Mouse (Mus musculus) CH12.LX (cell line): ENCODE measurements around the gene Serpinf1. TPM values are rescaled to one million over a fixed set of nuclear protein-coding genes. Genes with fewer than 3 reads are reported as not detected.

ENCODE experiments used
- DNase-seq: peaks from one replicate; pipeline ENCODE4 v3.0.0-alpha.2; 2013; ENCODE audit errors: extremely low read depth
- H3K27ac ChIP-seq: 2 replicates; pipeline ENCODE4 v1.5.1; 2012; ENCODE audit warnings: low read depth, mild to moderate bottlenecking, control low read depth, moderate library complexity; ENCODE audit not compliant: insufficient read depth
- H3K27me3 ChIP-seq: replicated peaks from 2 replicates; pipeline ENCODE3; 2012; ENCODE audit warnings: inconsistent platforms
- H3K36me3 ChIP-seq, 2 experiments: replicated peaks in 1 of 2; 2 replicates each; pipeline versions ENCODE3 to v1.6.1; 2012; ENCODE audit warnings: inconsistent platforms in 1 of 2, low read length in 1 of 2, mild to moderate bottlenecking in 1 of 2, mixed read lengths in 1 of 2, moderate library complexity in 1 of 2; ENCODE audit not compliant: control insufficient read depth in 1 of 2, insufficient read depth in 1 of 2
- H3K4me1 ChIP-seq, 2 experiments: 2 replicates each; pipeline ENCODE4 v1.6.1; 2012; ENCODE audit warnings: inconsistent platforms in 1 of 2, moderate library complexity in 1 of 2; ENCODE audit not compliant: insufficient read depth in 2 of 2, control insufficient read depth in 1 of 2
- H3K4me2 ChIP-seq: 2 replicates; pipeline ENCODE4 v1.6.1; 2012; ENCODE audit warnings: low read depth, mild to moderate bottlenecking, control low read depth; ENCODE audit not compliant: poor library complexity, insufficient read depth, severe bottlenecking
- H3K4me3 ChIP-seq, 3 experiments: fragments of 150-350 bp in 1 of 3; sonication (generic) in 1 of 3; replicated peaks in 1 of 3; 2 replicates each; pipeline versions ENCODE3 to v1.5.1; 2011 to 2012; ENCODE audit warnings: low read depth in 2 of 3, low read length in 2 of 3, mild to moderate bottlenecking in 2 of 3, moderate library complexity in 2 of 3, control low read depth in 1 of 3, improper control_type of control experiment in 1 of 3, inconsistent platforms in 1 of 3, mixed read lengths in 1 of 3; ENCODE audit not compliant: poor library complexity in 1 of 3
- H3K79me2 ChIP-seq: replicated peaks from 2 replicates; pipeline ENCODE4 v1.6.1; 2012; ENCODE audit warnings: mild to moderate bottlenecking, moderate library complexity; ENCODE audit not compliant: control insufficient read depth, poor library complexity, insufficient read depth, severe bottlenecking; ENCODE audit errors: extremely low read depth
- H3K9ac ChIP-seq: 2 replicates; pipeline ENCODE4 v1.6.1; 2012; ENCODE audit warnings: low read depth, mild to moderate bottlenecking, control low read depth, moderate library complexity; ENCODE audit not compliant: insufficient read depth
- H3K9me3 ChIP-seq: replicated peaks from 2 replicates; pipeline ENCODE3; 2012; ENCODE audit warnings: low read length, inconsistent platforms, mixed read lengths
- BHLHE40 ChIP-seq: IDR thresholded peaks from 2 replicates; pipeline ENCODE4 v1.6.1; 2011; ENCODE audit warnings: mild to moderate bottlenecking, low read depth, low read length, improper control_type of control experiment
- CHD1 ChIP-seq: IDR thresholded peaks from 2 replicates; pipeline ENCODE4 v1.6.1; 2012; ENCODE audit warnings: low read depth, low read length, improper control_type of control experiment, inconsistent platforms
- CHD2 ChIP-seq: IDR thresholded peaks from 2 replicates; pipeline ENCODE4 v1.6.1; 2011; ENCODE audit warnings: low read length, improper control_type of control experiment
- CTCF ChIP-seq, 2 experiments: IDR thresholded peaks in 1 of 2; conservative IDR thresholded peaks in 1 of 2; 2 replicates each; pipeline ENCODE4 v1.5.1; 2011 to 2012; ENCODE audit warnings: low read depth in 2 of 2, low read length in 2 of 2, improper control_type of control experiment in 1 of 2, inconsistent platforms in 1 of 2, mild to moderate bottlenecking in 1 of 2, moderate library complexity in 1 of 2
- E2F4 ChIP-seq: IDR thresholded peaks from 2 replicates; pipeline ENCODE4 v1.6.1; 2011; ENCODE audit warnings: low read depth, low read length, improper control_type of control experiment; ENCODE audit not compliant: insufficient replicate concordance
- ELF1 ChIP-seq: IDR thresholded peaks from 2 replicates; pipeline ENCODE4 v1.6.1; 2014; ENCODE audit warnings: low read depth, mild to moderate bottlenecking, inconsistent platforms, low read length, improper control_type of control experiment
- EP300 ChIP-seq: IDR thresholded peaks from 2 replicates; pipeline ENCODE4 v1.6.1; 2011; ENCODE audit warnings: low read length, improper control_type of control experiment
- ETS1 ChIP-seq: conservative IDR thresholded peaks from 2 replicates; pipeline ENCODE4 v1.6.1; 2012; ENCODE audit warnings: low read depth, mild to moderate bottlenecking, inconsistent platforms, low read length, improper control_type of control experiment, moderate library complexity
- GABPA ChIP-seq: IDR thresholded peaks from 2 replicates; pipeline ENCODE4 v1.6.1; 2012; ENCODE audit warnings: low read depth, low read length, improper control_type of control experiment, inconsistent platforms; ENCODE audit not compliant: insufficient replicate concordance
- HCFC1 ChIP-seq: IDR thresholded peaks from 2 replicates; pipeline ENCODE4 v1.6.1; 2012; ENCODE audit warnings: low read depth, mild to moderate bottlenecking, inconsistent platforms, low read length, improper control_type of control experiment
- IRF4 ChIP-seq: IDR thresholded peaks from 2 replicates; pipeline ENCODE4 v1.6.1; 2014; ENCODE audit warnings: low read depth, mild to moderate bottlenecking, inconsistent platforms, low read length, improper control_type of control experiment
- JUN ChIP-seq: IDR thresholded peaks from 2 replicates; pipeline ENCODE4 v1.6.1; 2011; ENCODE audit warnings: low read depth, mild to moderate bottlenecking, low read length, improper control_type of control experiment, moderate library complexity; ENCODE audit not compliant: insufficient read depth
- JUND ChIP-seq: conservative IDR thresholded peaks from 2 replicates; pipeline ENCODE4 v1.6.1; 2011; ENCODE audit warnings: low read depth, low read length, improper control_type of control experiment
- KAT2A ChIP-seq: IDR thresholded peaks from 2 replicates; pipeline ENCODE4 v1.6.1; 2012; ENCODE audit warnings: low read length, improper control_type of control experiment, inconsistent platforms; ENCODE audit not compliant: insufficient replicate concordance
- MAFK ChIP-seq: IDR thresholded peaks from 2 replicates; pipeline ENCODE4 v1.6.1; 2011; ENCODE audit warnings: low read length, improper control_type of control experiment; ENCODE audit not compliant: insufficient replicate concordance
- MAX ChIP-seq: IDR thresholded peaks from 2 replicates; pipeline ENCODE4 v1.6.1; 2011; ENCODE audit warnings: low read length, improper control_type of control experiment
- MAZ ChIP-seq: IDR thresholded peaks from 2 replicates; pipeline ENCODE4 v1.6.1; 2012; ENCODE audit warnings: low read depth, mild to moderate bottlenecking, inconsistent platforms, low read length, improper control_type of control experiment, moderate library complexity
- MEF2A ChIP-seq: IDR thresholded peaks from 2 replicates; pipeline ENCODE4 v1.6.1; 2014; ENCODE audit warnings: low read depth, mild to moderate bottlenecking, inconsistent platforms, low read length, improper control_type of control experiment, borderline replicate concordance
- MXI1 ChIP-seq: IDR thresholded peaks from 2 replicates; pipeline ENCODE4 v1.6.1; 2011; ENCODE audit warnings: mild to moderate bottlenecking, low read depth, low read length, improper control_type of control experiment
- MYC ChIP-seq: IDR thresholded peaks from 2 replicates; pipeline ENCODE4 v1.6.1; 2011; ENCODE audit warnings: low read depth, mild to moderate bottlenecking, improper control_type of control experiment, low read length
- NELFE ChIP-seq: IDR thresholded peaks from 2 replicates; pipeline ENCODE4 v1.6.1; 2011; ENCODE audit warnings: low read depth, low read length, improper control_type of control experiment
- NRF1 ChIP-seq: IDR thresholded peaks from 2 replicates; pipeline ENCODE4 v1.6.1; 2014; ENCODE audit warnings: low read depth, mild to moderate bottlenecking, inconsistent platforms, low read length, improper control_type of control experiment, moderate library complexity
- PAX5 ChIP-seq: IDR thresholded peaks from 2 replicates; pipeline ENCODE4 v1.6.1; 2012; ENCODE audit warnings: low read length, inconsistent platforms, mixed read lengths
- POLR2A ChIP-seq: IDR thresholded peaks from 2 replicates; pipeline ENCODE4 v1.6.1; 2011; ENCODE audit warnings: low read depth, mild to moderate bottlenecking, improper control_type of control experiment, low read length
- POLR2AphosphoS2 ChIP-seq: IDR thresholded peaks from 2 replicates; pipeline ENCODE4 v1.6.1; 2011; ENCODE audit warnings: low read depth, low read length, improper control_type of control experiment
- RAD21 ChIP-seq: IDR thresholded peaks from 2 replicates; pipeline ENCODE4 v1.6.1; 2011; ENCODE audit warnings: low read depth, mild to moderate bottlenecking, low read length, improper control_type of control experiment, moderate library complexity
- RCOR1 ChIP-seq: conservative IDR thresholded peaks from 2 replicates; pipeline ENCODE4 v1.6.1; 2012; ENCODE audit warnings: low read depth, mild to moderate bottlenecking, inconsistent platforms, low read length, improper control_type of control experiment
- SIN3A ChIP-seq: IDR thresholded peaks from 2 replicates; pipeline ENCODE4 v1.6.1; 2012; ENCODE audit warnings: low read length, improper control_type of control experiment, inconsistent platforms
- SMC3 ChIP-seq: IDR thresholded peaks from 2 replicates; pipeline ENCODE4 v1.6.1; 2011; ENCODE audit warnings: low read depth, low read length, improper control_type of control experiment
- TBP ChIP-seq: conservative IDR thresholded peaks from 2 replicates; pipeline ENCODE4 v1.6.1; 2011; ENCODE audit warnings: low read depth, low read length, improper control_type of control experiment
- TCF12 ChIP-seq: IDR thresholded peaks from 2 replicates; pipeline ENCODE4 v1.6.1; 2014; ENCODE audit warnings: low read depth, mild to moderate bottlenecking, inconsistent platforms, low read length, improper control_type of control experiment
- UBTF ChIP-seq: IDR thresholded peaks from 2 replicates; pipeline ENCODE4 v1.6.1; 2012; ENCODE audit warnings: low read depth, mild to moderate bottlenecking, inconsistent platforms, low read length, improper control_type of control experiment, moderate library complexity
- USF1 ChIP-seq: IDR thresholded peaks from 2 replicates; pipeline ENCODE4 v1.6.1; 2014; ENCODE audit warnings: low read depth, mild to moderate bottlenecking, inconsistent platforms, low read length, improper control_type of control experiment
- USF2 ChIP-seq: conservative IDR thresholded peaks from 2 replicates; pipeline ENCODE4 v1.6.1; 2011; ENCODE audit warnings: low read depth, low read length, improper control_type of control experiment
- ZC3H11A ChIP-seq: IDR thresholded peaks from 2 replicates; pipeline ENCODE4 v1.6.1; 2012; ENCODE audit warnings: low read depth, mild to moderate bottlenecking, inconsistent platforms, low read length, improper control_type of control experiment
- ZKSCAN1 ChIP-seq: IDR thresholded peaks from 2 replicates; pipeline ENCODE4 v1.6.1; 2012; ENCODE audit warnings: low read depth, inconsistent platforms, low read length, improper control_type of control experiment, borderline replicate concordance
- ZMIZ1 ChIP-seq: IDR thresholded peaks from 2 replicates; pipeline ENCODE4 v1.6.1; 2012; ENCODE audit warnings: low read depth, mild to moderate bottlenecking, inconsistent platforms, low read length, improper control_type of control experiment
- ZNF384 ChIP-seq: IDR thresholded peaks from 2 replicates; pipeline ENCODE4 v1.6.1; 2012; ENCODE audit warnings: low read depth, low read length, improper control_type of control experiment, inconsistent platforms
- dilution Hi-C: fragments of 300-500 bp; cut with MboI; formaldehyde crosslinking; loops from 2 replicates; pipeline ENCODE4 v1.14.3; 2020; ENCODE audit warnings: low sequenced_read_pairs; ENCODE audit not compliant: extremely low pct_unique_long_range_greater_than_20kb, extremely low pct_ligation_motif_present
- in situ Hi-C: fragments of 300-500 bp; cut with MboI; formaldehyde crosslinking; loops from 3 replicates; pipeline ENCODE4 v1.14.3; 2019; ENCODE audit warnings: low sequenced_read_pairs, low pct_ligation_motif_present, low pct_unique_long_range_greater_than_20kb, mixed read lengths
- polyA plus RNA-seq: library from polyadenylated mRNA; unstranded; fragments of >175 nt; gene quantifications from 2 replicates; pipeline ENCODE4 v1.2.1, GENCODE M21; 2012; ENCODE audit warnings: low read depth; ENCODE audit not compliant: insufficient read length
- total RNA-seq, 2 experiments: library from RNA; depleted of rRNA; stranded (reverse); fragments of 300-350 nt in 1 of 2; fragments of >200 nt in 1 of 2; gene quantifications; 2 replicates each; pipeline ENCODE4 v1.2.3; 2012 to 2014

The Serpinf1 gene
- total and polyA plus RNA-seq, 3 experiments: 26.0 to 131 (median 56.5) TPM

GRCm38 (mm10) chr11:75429019-75429705 lies 6.7 kb upstream of the Serpinf1 start:
- H3K4me2 ChIP-seq: peak overlapping the region; percentile 25; the same call in 1 of the 2 replicates
- in situ Hi-C loops: no loop called here
- peak overlapping the region; percentile 34 for H3K9ac ChIP-seq
- peak overlapping the region; percentile 12; the same call in 1 of the 2 replicates for H3K27ac ChIP-seq
- dilution Hi-C loops: no loop called here
- no peaks in the 10 kb centered on the region for H3K27me3 ChIP-seq
- H3K79me2 ChIP-seq: no peaks in the 10 kb centered on the region
- H3K4me1 ChIP-seq: peaks cover 4 to 16% of the 10 kb centered on the region in 2 experiments; a peak in 3 of 4 replicates
- peak; percentile 65 for DNase-seq
- no peaks in the 10 kb centered on the region for H3K36me3 ChIP-seq
- peaks cover 3% of the 10 kb centered on the region for H3K9me3 ChIP-seq
- TF ChIP-seq RCOR1 (no peak), IRF4 (peak; percentile 75), ZNF384 (no peak), UBTF (no peak), POLR2A (peak; percentile 69), MAX (0 out of 2 replicates have a peak, but pooled peaks have one; percentile 30), CHD1 (no peak), GABPA (no peak), ELF1 (peak; percentile 68; the same call in 1 of the 2 replicates), ZKSCAN1 (no peak), JUN (no peak), ZMIZ1 (no peak), RAD21 (no peak), BHLHE40 (no peak), CTCF (conservative IDR thresholded peaks at IDR 0.05 in 1 of 2, IDR thresholded peaks at IDR 0.05 in 1 of 2; ENCODE audit: low read depth in 2 of 2, low read length in 2 of 2) (no peak), ETS1 (no peak), USF2 (no peak), EP300 (no peak), MEF2A (no peak), MAFK (no peak), SMC3 (no peak), JUND (no peak), NELFE (no peak), MXI1 (peak; percentile 70; the same call in 1 of the 2 replicates), SIN3A (no peak), PAX5 (no peak), TCF12 (0 out of 2 replicates have a peak, but pooled peaks have one; percentile 53), ZC3H11A (no peak), POLR2AphosphoS2 (no peak), CHD2 (peak; percentile 40; the same call in 1 of the 2 replicates), HCFC1 (no peak), MYC (no peak), KAT2A (no peak), MAZ (no peak), E2F4 (no peak), USF1 (no peak), TBP (no peak; the same call in 1 of the 2 replicates), NRF1 (peak; percentile 75)
- H3K4me3 ChIP-seq: no peak overlapping the region
